Mouse (Mus musculus) limb, embryonic 10.5 days (tissue): ENCODE measurements around the gene Akap17b. TPM values are rescaled to one million over a fixed set of nuclear protein-coding genes. Genes with fewer than 3 reads are reported as not detected.

Experiments used
- DNase-seq: peaks from one replicate; pipeline ENCODE4 v3.0.0-alpha.2; 2017; ENCODE audit warnings: low spot score
- H3K27ac ChIP-seq: fragments of 300-500 bp; sonication (generic); 2 replicates; pipeline ENCODE4 v1.5.1; 2016; ENCODE audit warnings: mild to moderate bottlenecking
- H3K27me3 ChIP-seq: fragments of 300-500 bp; sonication (generic); 2 replicates; pipeline ENCODE4 v1.6.1; 2016; ENCODE audit warnings: low read depth, mild to moderate bottlenecking; ENCODE audit not compliant: poor library complexity, severe bottlenecking
- H3K36me3 ChIP-seq: fragments of 300-500 bp; sonication (generic); 2 replicates; pipeline ENCODE4 v1.6.1; 2016; ENCODE audit warnings: mild to moderate bottlenecking, moderate library complexity
- H3K4me1 ChIP-seq: fragments of 300-500 bp; sonication (generic); 2 replicates; pipeline ENCODE4 v1.6.1; 2016
- H3K4me3 ChIP-seq: fragments of 300-500 bp; sonication (generic); 2 replicates; pipeline ENCODE4 v1.5.1; 2016; ENCODE audit warnings: mild to moderate bottlenecking, moderate library complexity
- H3K9me3 ChIP-seq: fragments of 300-500 bp; sonication (generic); replicated peaks from 2 replicates; pipeline ENCODE4 v1.6.1; 2016; ENCODE audit warnings: mild to moderate bottlenecking
- WGBS: fragments of 180-500 bp; shearing (Covaris S2); methylation state at CpG from one replicate; pipeline ENCODE4 v1.1.7; 2016; 5-methylcytosine and 5-hydroxymethylcytosine counted together
- polyA plus RNA-seq: library from polyadenylated mRNA; unstranded; fragments of >200 nt; fragmentation: Nextera tagmentation; extraction: Ambion mirVana; gene quantifications from 2 replicates; pipeline ENCODE4 v1.2.1, GENCODE M21; 2016

Akap17b gene
- polyA plus RNA-seq, 1 experiment from 2014 or later: 2.5 TPM

GRCm38 (mm10) chrX:36560170-36560569 lies 85.0 kb downstream of the Akap17b start:
- no peak for DNase-seq

More at GRCm38 (mm10) chrX:36560170-36560569, 85.0 kb downstream of the Akap17b start:
- no peaks in the 10 kb centered on the region for H3K27me3 ChIP-seq
- no peak overlapping the region for H3K27ac ChIP-seq
- no peak overlapping the region for H3K4me3 ChIP-seq
- 85% methylated on average over 4 of the region's 4 CpGs for WGBS
- no peaks in the 10 kb centered on the region for H3K9me3 ChIP-seq
- H3K4me1 ChIP-seq: no peaks in the 10 kb centered on the region
- no peaks in the 10 kb centered on the region for H3K36me3 ChIP-seq

Other genes starting within 250 kb of the Akap17b start
- not detected in 2 replicates for gene Gm6268, start 244.1 kb downstream of the Akap17b start, polyA plus RNA-seq
- gene Gm14569, start 153.6 kb downstream of the Akap17b start, polyA plus RNA-seq: not detected in 2 replicates
- 362 and 378 TPM in 2 replicates for gene Pgrmc1, start 47.2 kb downstream of the Akap17b start, polyA plus RNA-seq
- 1.6 and 2.3 TPM in 2 replicates for gene Slc25a43, start 98.3 kb upstream of the Akap17b start, polyA plus RNA-seq
- gene Slc25a5, start 150.3 kb upstream of the Akap17b start, polyA plus RNA-seq: 728 and 870 TPM in 2 replicates
- gene Ube2a, start 228.5 kb upstream of the Akap17b start, polyA plus RNA-seq: 125 TPM in 2 replicates
- gene C330007P06Rik, start 228.7 kb upstream of the Akap17b start, polyA plus RNA-seq: 32.0 and 32.6 TPM in 2 replicates